In the genomic region with DNA sequence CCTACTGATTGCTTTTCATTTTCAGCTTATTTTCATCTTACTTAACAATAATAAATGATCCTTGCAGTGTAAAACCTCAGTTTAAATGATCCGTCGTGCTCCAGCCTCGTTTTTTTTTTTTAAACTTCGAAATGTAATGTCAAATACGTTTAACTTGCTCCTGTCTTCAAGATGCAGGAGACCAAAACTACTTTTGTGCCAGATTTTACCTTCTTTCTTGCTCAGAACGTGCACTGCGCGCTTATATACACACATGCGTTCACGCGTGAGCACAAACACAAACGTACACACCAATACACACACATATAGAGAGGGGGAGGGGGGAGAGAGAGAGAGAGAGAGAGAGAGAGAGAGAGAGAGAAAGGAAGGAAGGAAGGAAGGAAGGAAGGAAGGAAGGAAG, we compare ENCODE assay signal across 11 mouse cellular contexts.
A peak's percentile ranks its signal among the peaks of the same experiment; 100 is the strongest.
DNase-seq lines count a peak whose midpoint lies in the region; ATAC-seq and TF ChIP-seq lines count a peak whose summit lies in the region.
"Had no signal": no experiment of that assay in that cellular context is flagged by ENCODE, and none has a peak within 500 bp of the region (broad histone marks: within the 10 kb centered on the region; RNA-seq: fewer than 3 reads in every experiment).

No protein-coding gene starts in this region.

- TF ChIP-seq CTCF in brain, embryonic 14.5 days (IDR thresholded peaks at IDR 0.05; ENCODE audit: borderline replicate concordance, extremely low read depth, insufficient read depth, insufficient read length) = no peak
- no peak for TF ChIP-seq CTCF in cortical plate, adult 2 months (IDR thresholded peaks at IDR 0.05; ENCODE audit: extremely low read depth, insufficient read depth, low read length)

- 2% methylated on average over 12 of the region's 12 CpGs for WGBS in hindbrain, embryonic 10.5 days
- WGBS in midbrain, embryonic 14.5 days = 1% methylated on average over 12 of the region's 12 CpGs

- peak overlapping the region; percentile 86 for H3K4me2 ChIP-seq in midbrain, embryonic 14.5 days (ENCODE audit: low read length)

- peak; percentile 72 for DNase-seq in brain, embryonic 14.5 days (ENCODE audit: low read depth)
- DNase-seq in hindbrain, embryonic 10.5 days (ENCODE audit: low spot score) = no peak
- peak; percentile 61 for DNase-seq in midbrain, embryonic 14.5 days
- no peak for DNase-seq in kidney, adult 9 months
- DNase-seq: lung, adult 18-20 months had no signal

- peaks cover 99% of the 10 kb centered on the region for H3K27me3 ChIP-seq in hindbrain, embryonic 10.5 days (ENCODE audit: insufficient read depth, poor library complexity, severe bottlenecking)
- H3K27me3 ChIP-seq in midbrain, embryonic 14.5 days (ENCODE audit: control insufficient read depth, insufficient read depth, low read length) = peaks cover 20% of the 10 kb centered on the region

- H3K36me3 ChIP-seq in hindbrain, embryonic 10.5 days = no peaks in the 10 kb centered on the region
- no peaks in the 10 kb centered on the region for H3K36me3 ChIP-seq in midbrain, embryonic 14.5 days (ENCODE audit: control insufficient read depth, insufficient read depth, low read length)
- H3K36me3 ChIP-seq: intestine, embryonic 15.5 days; limb, embryonic 12.5 days had no signal

- peak overlapping the region; percentile 99 for H3K27ac ChIP-seq in cortical plate, adult 2 months (ENCODE audit: insufficient read depth, low read length)
- peak overlapping the region; percentile 89 for H3K27ac ChIP-seq in hindbrain, embryonic 10.5 days
- peak overlapping the region; percentile 100 for H3K27ac ChIP-seq in midbrain, embryonic 14.5 days (replicated peaks; ENCODE audit: low read depth, low read length)
- H3K27ac ChIP-seq: intestine, embryonic 15.5 days; limb, embryonic 12.5 days had no signal

- H3K9ac ChIP-seq in midbrain, embryonic 14.5 days (replicated peaks; ENCODE audit: low read length) = peak overlapping the region; percentile 95
- H3K9ac ChIP-seq: intestine, embryonic 15.5 days had no signal

- peak overlapping the region; percentile 89 for H3K4me3 ChIP-seq in cortical plate, adult 2 months (ENCODE audit: insufficient read depth, low read length)
- peak overlapping the region; percentile 85 for H3K4me3 ChIP-seq in hindbrain, embryonic 10.5 days
- H3K4me3 ChIP-seq in midbrain, embryonic 14.5 days (replicated peaks; ENCODE audit: low read depth, low read length) = peak overlapping the region; percentile 86

- ATAC-seq in midbrain, embryonic 14.5 days (ENCODE audit: low FRiP score, low TSS enrichment) = no peak
- no peak for ATAC-seq in megakaryocyte-erythroid progenitor cell, adult 5-6 weeks (replicated peaks; ENCODE audit: low FRiP score, low TSS enrichment, poor library complexity, severe bottlenecking)
- ATAC-seq in monocyte, adult 5-6 weeks (replicated peaks; ENCODE audit: insufficient number of reproducible peaks, low FRiP score, low TSS enrichment, poor library complexity, severe bottlenecking) = no peak

- H3K4me1 ChIP-seq in cortical plate, adult 2 months (ENCODE audit: control insufficient read depth, insufficient read depth, low read length) = peaks cover 2% of the 10 kb centered on the region
- H3K4me1 ChIP-seq in hindbrain, embryonic 10.5 days (replicated peaks) = peaks cover 25% of the 10 kb centered on the region
- H3K4me1 ChIP-seq in midbrain, embryonic 14.5 days (ENCODE audit: control insufficient read depth, insufficient read depth, low read length) = peaks cover 11% of the 10 kb centered on the region; the same call in 1 of the 2 replicates
- H3K4me1 ChIP-seq: intestine, embryonic 15.5 days had no signal

- no peak for TF ChIP-seq POLR2A in brain, embryonic 14.5 days (IDR thresholded peaks at IDR 0.05; ENCODE audit: borderline replicate concordance, extremely low read depth, insufficient read depth, insufficient read length, poor library complexity, severe bottlenecking)
- TF ChIP-seq POLR2A in cortical plate, adult 2 months (IDR thresholded peaks at IDR 0.05; ENCODE audit: extremely low read depth, insufficient read depth, low read length) = no peak

- no peaks in the 10 kb centered on the region for H3K9me3 ChIP-seq in hindbrain, embryonic 10.5 days
- H3K9me3 ChIP-seq in midbrain, embryonic 14.5 days (ENCODE audit: control insufficient read depth, low read length) = no peaks in the 10 kb centered on the region
- H3K9me3 ChIP-seq: intestine, embryonic 15.5 days; limb, embryonic 12.5 days; megakaryocyte, embryonic 14.5 days had no signal

Comparison
In these comparisons a context has a peak if more than half of its experiments do, and no peak if none do; other contexts are left out.
1. DNase-seq: peak in brain, embryonic 14.5 days (single experiment) and midbrain, embryonic 14.5 days (single experiment); none in hindbrain, embryonic 10.5 days (single experiment) and kidney, adult 9 months (single experiment).
2. Peak in every context shown above with its lines, with median percentiles within 50 percentile points of each other: H3K27ac ChIP-seq and H3K4me3 ChIP-seq.